Mouse (Mus musculus) kidney, postnatal 4 days (tissue): ENCODE measurements around the gene Abcf2.
A peak's percentile ranks its signal among the peaks of the same experiment; 100 is the strongest.
"Not testable (repeated sequence)": the region's sequence is repeated elsewhere in the genome, so short reads cannot be mapped to it uniquely, and the experiment has no call there.

Source experiments
- DNase-seq, 2 experiments: peaks; one replicate each; pipeline ENCODE4 v3.0.0; 2021; ENCODE audit warnings: mixed read lengths in 2 of 2

Gene Abcf2

GRCm38 (mm10) chr5:24586106-24586505 is 8.8 kb upstream of the Abcf2 start:
- no peak for DNase-seq

- DNase-seq: no peak
These were observed 1.1 kb upstream of the Abcf2 start for GRCm38 (mm10) chr5:24578109-24578963.

DNA sequence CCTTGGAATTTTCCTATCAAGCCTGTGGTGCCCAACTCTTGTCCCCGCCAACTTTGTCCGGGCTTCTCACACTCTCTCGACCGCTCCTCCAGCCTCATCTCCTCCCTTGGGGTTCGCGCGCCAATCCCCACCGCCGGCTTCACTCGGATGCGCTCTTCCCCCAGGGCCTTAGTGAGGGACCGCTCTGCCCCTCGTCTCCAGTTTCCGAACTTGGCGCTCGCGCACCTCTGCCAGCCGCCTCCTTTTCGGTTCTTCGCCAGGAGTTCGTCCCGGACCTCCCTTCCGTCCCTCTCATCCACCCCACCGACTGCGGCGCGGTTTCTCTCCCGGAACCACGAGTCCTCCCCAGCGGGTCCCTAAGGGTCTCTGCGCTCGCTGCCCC is 475 bp downstream of the Abcf2 start:
- DNase-seq: no peak

DNA sequence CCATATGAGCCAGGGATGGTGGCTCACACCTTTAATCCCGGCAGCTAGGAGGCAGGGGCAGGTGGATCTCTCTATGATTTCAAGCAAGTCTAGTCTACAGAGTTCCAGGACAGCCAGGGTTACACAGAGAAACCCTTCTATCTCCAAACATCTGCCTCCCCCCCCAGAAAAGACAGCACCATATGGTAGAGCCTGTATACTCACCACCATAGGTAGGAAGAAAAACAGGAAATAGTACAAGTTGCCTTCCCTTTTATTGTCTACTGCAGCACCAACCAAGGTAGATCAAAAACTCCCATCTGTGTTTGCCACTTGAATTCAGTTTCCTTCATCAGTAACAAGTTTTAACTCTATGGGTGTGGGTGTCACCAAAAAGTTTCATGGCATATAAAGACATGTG is 1.3 kb downstream of the Abcf2 start:
- DNase-seq: no peak

DNA sequence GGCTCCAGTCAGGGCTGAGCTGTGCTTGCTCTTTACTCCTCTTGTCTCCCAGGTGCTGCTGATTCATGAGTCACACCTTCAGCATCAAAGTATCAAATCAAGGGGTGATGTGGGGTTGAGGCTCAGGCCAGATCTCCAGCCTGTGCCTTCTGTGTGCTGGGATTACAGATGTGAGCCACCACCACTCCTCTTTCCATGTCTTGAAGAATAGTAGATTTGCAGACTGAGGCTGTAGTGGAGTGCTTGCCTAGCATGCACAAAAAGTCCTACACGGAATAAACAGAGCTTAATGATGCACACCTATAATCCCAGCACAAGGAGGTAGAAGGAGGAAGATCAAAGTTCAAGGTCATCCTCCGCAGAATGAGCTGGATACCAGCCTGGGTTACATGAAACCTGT is 20.6 kb downstream of the Abcf2 start, which contains the start of gene 4931409K22Rik:
Gene 4931409K22Rik (minus strand): TSS at position 101 of the 400 bp plus-strand sequence.
- no peak for DNase-seq

GRCm38 (mm10) chr5:24555335-24555734 is 21.9 kb downstream of the Abcf2 start:
- not testable (repeated sequence) for DNase-seq

GRCm38 (mm10) chr5:24553621-24554244 is 23.5 kb downstream of the Abcf2 start:
- no peak for DNase-seq

DNA sequence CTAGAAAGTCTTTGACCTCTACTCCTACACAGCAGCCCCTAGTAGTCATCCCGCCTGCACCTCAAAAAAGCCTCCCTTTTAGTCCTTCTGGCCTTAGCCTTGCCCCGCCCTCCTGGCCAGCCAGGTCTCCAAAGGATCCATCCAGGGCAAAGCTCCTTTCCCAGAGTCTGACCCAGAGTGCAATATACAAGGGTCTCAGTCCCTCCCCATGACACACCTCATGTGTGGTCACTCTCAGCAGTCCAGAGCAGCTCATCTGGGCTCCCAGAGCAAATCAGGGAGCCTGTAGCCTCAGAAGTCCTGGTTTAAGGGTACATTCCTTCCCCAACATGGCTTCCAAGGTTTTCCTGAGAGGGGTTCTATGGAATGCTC is 26.0 kb downstream of the Abcf2 start:
- DNase-seq: no peak

DNA sequence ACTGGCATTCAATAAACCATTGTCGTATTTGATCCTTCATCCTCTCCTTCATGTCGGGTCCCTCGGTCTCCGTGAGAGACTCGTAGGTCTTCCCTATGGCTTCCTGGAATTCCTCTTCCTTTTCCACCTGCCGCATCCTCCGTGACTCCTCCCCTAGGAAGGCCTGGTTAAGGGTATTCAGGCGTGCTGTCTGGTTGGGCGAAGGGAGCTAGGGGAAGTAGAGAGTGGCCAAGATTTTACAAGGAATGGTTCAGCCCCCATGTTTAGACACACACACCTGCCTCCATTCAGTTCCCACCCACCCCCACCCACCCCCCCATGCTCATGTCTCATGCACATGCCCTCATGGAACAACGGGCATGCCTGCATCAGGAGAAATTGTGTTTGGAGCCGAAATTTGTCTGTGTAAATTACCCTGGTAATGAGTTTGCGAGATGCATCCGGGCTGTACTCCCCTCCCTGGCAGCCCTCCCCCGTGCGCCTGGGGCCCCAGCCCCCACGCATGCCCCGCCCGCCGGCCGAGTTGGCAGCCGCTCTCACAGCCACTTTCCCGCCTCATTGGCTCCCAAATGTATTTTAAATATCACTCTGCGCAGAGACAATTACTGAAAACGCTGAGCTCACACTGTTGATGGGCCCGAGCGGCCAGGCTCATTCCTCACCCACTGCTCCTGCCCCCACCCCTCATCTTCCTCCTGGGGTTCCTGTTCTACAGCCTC is 26.5 kb downstream of the Abcf2 start:
- DNase-seq: peak; percentile 79 to 85

DNA sequence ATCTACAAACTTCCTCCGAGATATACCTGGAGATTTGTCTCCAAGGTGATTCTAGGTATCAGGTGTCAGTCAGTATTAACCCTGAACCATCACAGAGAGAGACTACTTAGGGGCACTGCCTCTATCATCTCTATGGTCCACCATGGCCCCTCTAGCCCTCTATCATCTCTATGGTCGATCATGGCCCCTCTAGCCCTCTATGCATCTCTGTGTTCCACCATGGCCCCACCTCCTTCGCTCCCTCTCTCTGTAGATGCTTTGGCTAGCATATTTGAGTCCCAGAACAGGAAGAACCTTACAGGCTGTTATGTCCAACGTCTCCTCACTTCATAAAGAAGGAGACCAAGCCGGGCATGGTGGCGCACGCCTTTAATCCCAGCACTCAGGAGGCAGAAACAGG is 34.6 kb downstream of the Abcf2 start:
- no peak for DNase-seq

DNA sequence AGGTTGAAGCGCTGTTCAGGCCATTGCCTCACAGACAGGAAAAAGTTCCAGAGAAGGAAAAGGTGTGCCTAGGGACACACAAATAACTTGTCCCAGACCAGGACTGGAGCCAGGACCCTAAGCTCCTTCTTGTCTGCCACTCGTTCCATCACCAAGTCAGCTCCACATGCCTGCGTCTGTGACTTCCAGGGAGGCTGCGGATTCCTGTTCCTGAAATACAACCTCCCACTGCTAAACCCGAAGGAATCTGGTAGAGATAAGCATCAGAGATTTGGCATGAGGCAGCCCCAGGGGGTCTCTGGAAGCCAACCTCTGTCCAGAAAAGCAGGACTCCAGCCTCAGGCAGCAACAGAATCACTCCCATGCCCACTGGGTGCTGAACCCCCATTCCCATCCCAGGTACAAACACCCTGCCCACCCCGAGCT is 36.1 kb downstream of the Abcf2 start:
- peak; percentile 21 to 32 for DNase-seq

GRCm38 (mm10) chr5:24540387-24541143 is 36.7 kb downstream of the Abcf2 start, which contains the start of gene Asb10:
Gene Asb10, minus strand, starts transcription at chr5:24540978.
- peak; percentile 82 to 87 for DNase-seq

DNA sequence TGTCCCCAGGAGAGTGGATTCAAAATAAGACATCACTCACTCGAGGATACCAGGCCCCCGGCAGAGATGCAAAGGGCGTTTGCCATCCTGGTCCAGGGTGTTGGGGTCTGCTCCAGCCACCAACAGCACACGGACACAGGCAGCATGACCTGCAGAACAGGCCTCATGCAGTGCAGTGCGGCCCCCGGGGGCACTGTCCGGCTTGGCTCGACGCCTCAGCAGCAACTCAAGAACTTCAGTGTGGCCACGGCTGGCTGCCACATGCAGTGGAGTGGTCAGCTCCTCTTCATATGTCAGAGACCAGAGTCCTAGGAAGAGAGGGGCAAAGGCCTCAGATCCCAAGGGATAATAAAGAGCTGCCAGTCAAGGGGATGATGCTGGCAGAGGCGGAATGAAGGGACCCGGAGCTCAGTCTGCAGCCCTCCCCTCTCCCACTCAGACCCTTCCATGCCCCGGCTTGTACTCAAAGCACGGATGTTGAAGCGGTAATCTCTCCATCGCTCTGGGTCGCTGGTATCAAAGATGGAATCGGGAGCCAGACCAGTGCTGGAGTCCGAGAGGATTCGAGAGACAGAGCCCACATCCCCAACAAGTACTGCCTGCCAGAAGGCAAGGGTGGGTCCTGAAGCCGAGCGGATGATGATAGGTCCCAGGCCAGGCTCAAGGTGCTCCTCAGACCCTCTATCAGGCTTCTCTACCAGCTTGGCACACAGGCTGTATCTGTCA is 37.5 kb downstream of the Abcf2 start:
- DNase-seq: peak in 1 of 2 experiments; percentile 31

- DNase-seq: peak; percentile 30 to 47
These were observed 39.6 kb downstream of the Abcf2 start for GRCm38 (mm10) chr5:24537618-24538017.

- DNase-seq: no peak
These were observed 40.8 kb downstream of the Abcf2 start for GRCm38 (mm10) chr5:24536511-24536910.

GRCm38 (mm10) chr5:24535731-24536130 is 41.5 kb downstream of the Abcf2 start:
- DNase-seq: no peak

GRCm38 (mm10) chr5:24534292-24534691 is 43.0 kb downstream of the Abcf2 start:
- DNase-seq: peak; percentile 45 to 46

DNA sequence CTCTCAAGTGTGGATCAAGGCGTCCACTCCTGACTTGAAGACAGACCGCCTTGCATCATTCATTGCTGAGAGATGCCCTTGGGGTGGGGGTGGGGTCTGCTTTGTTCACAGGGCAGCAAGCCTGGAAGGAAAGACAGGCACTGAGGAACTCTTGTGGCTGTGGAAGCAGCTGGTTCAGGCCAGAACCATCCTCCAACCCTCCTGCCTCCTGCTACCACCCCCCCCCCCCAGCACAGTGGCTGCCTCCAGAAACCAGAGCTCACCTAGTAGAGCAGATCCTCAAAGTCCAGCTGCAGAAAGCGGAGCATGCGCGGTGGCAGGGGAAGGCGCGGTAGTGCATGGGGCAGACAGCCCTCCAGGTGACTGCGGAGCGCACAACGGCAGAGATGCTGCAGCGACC is 43.9 kb downstream of the Abcf2 start:
- DNase-seq: no peak

- peak; percentile 95 to 96 for DNase-seq
These were observed 47.1 kb downstream of the Abcf2 start for GRCm38 (mm10) chr5:24530042-24530689.

DNA sequence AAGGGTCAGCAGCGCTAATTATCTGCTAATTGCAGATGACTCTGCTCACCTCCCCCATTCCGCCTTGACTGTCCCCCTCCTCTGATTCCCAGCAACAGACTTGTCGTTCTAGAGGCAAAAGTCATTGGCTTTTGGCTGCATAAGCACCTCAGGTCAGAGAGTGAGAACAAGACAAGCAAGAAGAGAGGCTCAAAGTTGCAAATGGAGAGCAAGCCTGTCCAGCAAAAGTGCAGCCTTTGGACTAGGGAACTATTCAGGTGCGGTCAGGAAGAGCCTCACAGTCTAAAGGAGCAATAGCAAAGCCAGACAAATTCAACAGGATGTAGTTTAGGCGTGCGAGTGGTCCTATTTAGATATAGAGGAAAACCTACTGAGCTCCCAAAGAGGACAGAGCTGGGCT is 49.5 kb downstream of the Abcf2 start:
- no peak for DNase-seq

- DNase-seq: peak; percentile 56 to 67
These were observed 50.4 kb downstream of the Abcf2 start, which contains the start of gene Gbx1 for GRCm38 (mm10) chr5:24526889-24527230. Gene Gbx1, minus strand, starts transcription at chr5:24527202.
